Mouse (Mus musculus): ENCODE measurements at regions not wholly inside any gene's neighbourhood (a gene's known extent, or its start where the extent isn't known, plus 50 kb on each side); places are given as distances from the start of the nearest gene placed in this dataset.

DNA sequence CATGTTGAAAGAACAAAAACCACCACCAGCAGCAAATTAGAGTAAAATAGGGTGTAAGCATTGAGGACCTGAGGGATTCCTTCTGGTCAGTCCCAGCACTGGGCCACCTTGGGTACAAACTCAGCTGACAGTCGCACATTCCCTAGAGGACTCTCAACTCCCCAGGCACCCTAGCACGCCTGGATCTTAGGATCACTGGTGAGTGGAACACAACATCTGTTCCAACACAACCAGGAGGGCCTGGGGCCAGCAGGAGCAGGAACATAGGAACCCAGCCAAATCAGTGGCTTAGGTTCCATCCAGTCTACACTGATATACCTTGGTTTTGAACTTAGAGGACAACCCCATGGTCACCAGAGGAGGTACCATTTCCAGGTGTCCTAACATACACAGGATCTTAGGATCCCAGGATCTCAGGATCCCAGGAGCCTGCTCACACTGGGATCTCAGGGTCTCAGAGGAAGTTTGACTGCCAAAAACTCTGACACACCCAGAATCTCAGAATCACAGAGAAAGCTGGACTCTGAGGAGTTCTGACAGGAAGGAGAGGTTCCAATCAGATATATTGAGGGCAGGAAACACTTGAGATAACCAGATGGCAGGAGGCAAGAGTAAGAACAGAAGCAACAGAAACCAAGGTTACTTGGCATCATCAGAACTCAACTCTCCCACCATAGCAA is 171.7 kb upstream of the Marcks start:
- Histone ChIP-seq H3K36me3 (no peaks in the 10 kb centered on the region), H3K4me1 (replicated peaks) (no peaks in the 10 kb centered on the region), H3K4me3 (no peak overlapping the region), H3K9me3 (replicated peaks) (no peaks in the 10 kb centered on the region), H3K9ac (no peak overlapping the region), H3K27me3 (no peaks in the 10 kb centered on the region), H3K4me2 (no peak overlapping the region), H3K27ac (no peak overlapping the region)
- 93% methylated on average over 2 of the region's 2 CpGs for WGBS
- ATAC-seq (replicated peaks; ENCODE audit: insufficient number of reproducible peaks, insufficient read depth, low FRiP score, low read depth), result no peak

DNA sequence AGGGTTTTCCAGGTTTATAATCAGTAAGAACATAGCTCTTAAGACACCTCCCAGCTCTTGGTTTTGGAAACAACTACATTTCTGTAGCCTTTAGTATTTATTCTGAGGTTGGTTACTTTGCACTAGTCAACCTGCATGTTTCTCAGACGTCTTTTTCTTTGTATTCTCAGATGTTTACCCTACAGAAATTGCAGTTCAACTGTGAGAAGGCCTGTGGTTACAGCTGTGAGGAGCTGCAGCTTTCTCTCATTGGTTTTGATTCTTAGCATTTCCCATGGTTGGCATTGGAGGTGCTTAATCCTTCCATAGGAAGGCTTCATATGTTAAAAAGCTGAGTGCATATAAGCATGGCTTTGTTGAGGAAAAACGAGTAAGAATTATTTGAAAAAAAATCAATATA is 165.9 kb upstream of the Marcks start:
- no peak overlapping the region for H3K9ac ChIP-seq
- no peaks in the 10 kb centered on the region for H3K9me3 ChIP-seq (replicated peaks)
- no peak overlapping the region for H3K4me3 ChIP-seq
- no peaks in the 10 kb centered on the region; the same call in 1 of the 2 replicates for H3K4me1 ChIP-seq (replicated peaks)
- no peaks in the 10 kb centered on the region for H3K27me3 ChIP-seq
- no peaks in the 10 kb centered on the region for H3K36me3 ChIP-seq
- WGBS, result 40% methylated on average over 2 of the region's 2 CpGs
- no peak overlapping the region for H3K27ac ChIP-seq
- H3K4me2 ChIP-seq, result no peak overlapping the region
- ATAC-seq (replicated peaks; ENCODE audit: insufficient number of reproducible peaks, insufficient read depth, low FRiP score, low read depth), result no peak

DNA sequence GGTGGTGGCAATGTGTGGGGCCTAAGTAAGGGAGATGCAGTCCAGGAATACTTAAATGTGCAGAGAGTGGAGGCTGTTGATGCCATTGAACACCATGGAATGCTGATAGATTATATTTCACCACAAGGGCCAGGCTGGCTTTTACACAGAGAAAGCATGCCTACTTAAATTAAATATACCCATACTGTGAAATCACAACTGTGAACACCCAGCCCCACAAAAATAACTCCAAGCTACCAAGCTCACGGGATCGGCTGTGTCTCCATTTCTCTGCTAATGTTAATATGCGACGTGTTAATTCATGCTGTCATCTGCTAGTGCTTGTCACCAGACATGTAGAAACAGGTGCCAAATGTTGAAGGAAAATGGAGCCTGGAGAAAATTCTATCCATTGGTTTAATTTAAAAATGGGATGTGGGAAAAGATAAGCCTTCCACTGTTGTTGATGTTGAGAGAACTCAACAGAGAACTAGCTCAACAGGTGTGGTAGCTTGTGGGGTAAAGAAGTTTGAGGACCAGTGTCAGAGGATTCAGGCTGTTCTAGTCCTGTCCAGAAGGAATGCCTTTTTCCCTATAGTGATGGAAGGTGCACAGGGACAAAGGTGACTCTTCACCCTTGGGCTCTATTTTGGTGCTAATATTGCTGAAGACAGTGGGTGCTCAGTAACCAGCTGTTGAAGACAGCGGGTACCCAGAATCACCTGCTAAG is 161.6 kb upstream of the Marcks start:
- no peak overlapping the region for H3K27ac ChIP-seq
- no peak overlapping the region for H3K4me3 ChIP-seq
- H3K9ac ChIP-seq, result no peak overlapping the region
- no peaks in the 10 kb centered on the region; the same call in 1 of the 2 replicates for H3K4me1 ChIP-seq (replicated peaks)
- WGBS, result 48% methylated on average over 5 of the region's 5 CpGs
- H3K36me3 ChIP-seq, result no peaks in the 10 kb centered on the region
- H3K4me2 ChIP-seq, result no peak overlapping the region
- ATAC-seq (replicated peaks; ENCODE audit: insufficient number of reproducible peaks, insufficient read depth, low FRiP score, low read depth), result no peak
- no peaks in the 10 kb centered on the region for H3K27me3 ChIP-seq
- H3K9me3 ChIP-seq (replicated peaks), result no peaks in the 10 kb centered on the region

DNA sequence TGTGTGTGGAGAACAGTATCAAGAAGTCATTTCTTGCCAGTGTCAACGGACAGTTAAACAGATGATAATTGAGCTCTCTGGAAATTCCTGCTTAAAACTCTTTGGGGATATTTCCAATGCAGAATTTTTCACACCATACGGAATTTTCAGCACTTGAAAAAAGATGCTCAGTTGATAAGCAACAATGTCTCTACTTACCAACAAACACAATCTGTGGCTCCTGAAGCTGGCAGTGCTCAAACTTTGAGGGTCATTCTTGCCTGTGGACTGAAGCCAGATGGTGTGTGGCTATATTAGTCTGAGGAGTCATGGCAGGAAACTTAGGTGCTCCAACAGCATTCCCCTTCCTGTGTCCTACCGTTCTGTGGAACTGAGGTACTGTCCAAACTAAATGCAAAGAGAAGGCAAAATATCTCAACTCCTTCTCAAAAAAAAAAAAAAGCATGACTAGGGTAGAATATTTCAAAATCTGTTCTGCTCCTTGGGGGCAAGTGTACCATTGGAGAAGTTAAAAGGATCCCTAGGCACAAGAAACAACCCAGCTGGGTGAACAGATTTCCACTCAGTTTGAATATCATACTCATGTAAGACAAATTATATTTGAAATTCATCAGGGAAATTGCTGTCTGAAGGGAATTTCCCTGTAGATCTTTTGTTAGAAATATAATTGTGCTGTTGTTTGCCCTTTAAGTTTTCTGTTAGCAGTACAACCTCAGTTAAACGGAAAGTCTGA is 160.1 kb upstream of the Marcks start:
- H3K4me1 ChIP-seq (replicated peaks), result no peaks in the 10 kb centered on the region; the same call in 1 of the 2 replicates
- ATAC-seq (replicated peaks; ENCODE audit: insufficient number of reproducible peaks, insufficient read depth, low FRiP score, low read depth), result no peak
- no peak overlapping the region for H3K4me2 ChIP-seq
- 65% methylated on average over 4 of the region's 4 CpGs for WGBS
- H3K36me3 ChIP-seq, result no peaks in the 10 kb centered on the region
- H3K27ac ChIP-seq, result no peak overlapping the region
- no peak overlapping the region for H3K4me3 ChIP-seq
- H3K9me3 ChIP-seq (replicated peaks), result no peaks in the 10 kb centered on the region
- no peaks in the 10 kb centered on the region for H3K27me3 ChIP-seq
- no peak overlapping the region for H3K9ac ChIP-seq

DNA sequence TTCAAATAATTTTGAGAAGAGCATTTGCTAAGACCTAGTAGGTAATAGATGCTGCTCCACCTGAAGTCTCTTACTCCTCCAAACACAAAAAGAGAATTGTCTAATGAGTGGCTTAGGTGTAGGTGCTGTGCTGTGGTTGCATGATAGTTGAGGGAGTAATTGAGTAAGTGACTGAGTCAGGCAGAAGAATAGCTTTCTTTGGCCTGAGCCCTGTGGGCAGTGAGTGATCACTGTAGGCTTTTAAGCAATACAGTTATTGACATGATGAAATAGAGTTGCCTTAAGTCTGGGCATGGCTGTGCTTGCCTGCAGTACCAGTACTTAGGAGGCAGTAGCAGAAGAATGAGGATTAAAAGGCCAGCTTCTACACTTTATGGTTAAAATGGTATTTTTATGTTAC is 155.5 kb upstream of the Marcks start:
- H3K36me3 ChIP-seq, result no peaks in the 10 kb centered on the region
- H3K4me1 ChIP-seq (replicated peaks), result no peaks in the 10 kb centered on the region
- no peak overlapping the region for H3K27ac ChIP-seq
- no peak overlapping the region for H3K4me3 ChIP-seq
- no peaks in the 10 kb centered on the region for H3K9me3 ChIP-seq (replicated peaks)
- H3K4me2 ChIP-seq, result no peak overlapping the region
- H3K27me3 ChIP-seq, result no peaks in the 10 kb centered on the region
- no peak for ATAC-seq (replicated peaks; ENCODE audit: insufficient number of reproducible peaks, insufficient read depth, low FRiP score, low read depth)
- H3K9ac ChIP-seq, result no peak overlapping the region

DNA sequence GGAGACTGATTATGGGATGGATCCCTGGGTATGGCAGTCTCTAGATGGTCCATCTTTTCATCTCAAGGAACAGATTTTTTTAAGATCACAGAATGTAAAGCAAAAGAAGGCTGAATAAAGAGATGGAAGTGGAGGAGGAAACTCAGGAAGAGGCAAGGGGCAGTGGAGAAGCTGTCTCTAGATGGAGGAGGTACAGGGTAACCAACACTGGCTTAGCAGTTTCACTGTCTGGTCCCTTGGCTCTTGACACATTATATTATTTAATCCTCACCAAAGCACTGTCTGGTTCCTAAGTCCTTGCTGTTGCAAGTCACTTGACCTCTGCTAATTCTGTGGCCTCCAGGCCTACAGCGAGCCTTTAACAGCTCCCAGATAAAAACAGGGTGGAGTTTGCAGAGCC is 154.6 kb upstream of the Marcks start:
- no peaks in the 10 kb centered on the region for H3K27me3 ChIP-seq
- no peak overlapping the region for H3K4me2 ChIP-seq
- no peak overlapping the region for H3K9ac ChIP-seq
- 33% methylated on average over 1 of the region's 1 CpGs for WGBS
- ATAC-seq (replicated peaks; ENCODE audit: insufficient number of reproducible peaks, insufficient read depth, low FRiP score, low read depth), result no peak
- H3K27ac ChIP-seq, result no peak overlapping the region
- no peaks in the 10 kb centered on the region for H3K9me3 ChIP-seq (replicated peaks)
- H3K36me3 ChIP-seq, result no peaks in the 10 kb centered on the region
- H3K4me3 ChIP-seq, result no peak overlapping the region
- no peaks in the 10 kb centered on the region for H3K4me1 ChIP-seq (replicated peaks)

DNA sequence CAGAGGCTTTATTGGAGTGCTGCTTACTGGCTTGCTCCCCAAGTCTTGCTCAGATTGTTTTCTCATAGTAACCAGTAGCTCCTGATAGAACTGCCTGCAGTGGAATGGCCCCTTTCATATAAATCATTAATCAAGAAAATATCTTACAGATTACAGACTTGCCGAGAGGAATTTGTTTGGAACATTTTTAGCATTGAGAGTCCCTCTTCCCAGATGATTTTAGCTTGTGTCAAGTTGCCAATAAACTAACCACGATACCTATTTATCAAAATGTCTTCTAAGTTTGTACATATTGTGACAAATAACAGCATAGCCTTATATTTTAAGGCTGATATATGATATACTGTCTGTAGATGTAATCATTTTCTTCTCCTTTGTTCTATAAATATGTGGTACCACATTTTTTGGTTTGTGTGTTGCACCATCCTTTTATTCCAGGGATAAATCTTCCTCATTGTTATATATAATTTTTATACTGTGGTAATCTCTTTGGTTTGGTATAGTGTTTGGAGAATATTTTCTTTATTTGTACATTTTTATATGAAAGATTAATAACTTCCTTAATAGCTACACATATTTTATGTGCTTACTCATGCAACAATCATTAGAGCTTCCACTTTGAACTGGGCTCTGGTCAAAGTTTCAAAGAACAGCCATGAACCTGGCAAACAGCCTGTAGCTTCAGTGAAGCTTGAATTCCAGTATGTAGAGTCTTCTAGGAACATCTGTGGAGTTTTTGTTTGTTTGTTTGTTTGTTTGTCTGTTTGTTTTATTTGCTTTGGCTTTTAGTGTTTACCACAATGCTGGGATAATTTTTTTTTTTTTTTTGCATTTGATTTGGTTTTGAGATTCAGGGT is 153.1 kb upstream of the Marcks start:
- H3K27me3 ChIP-seq, result no peaks in the 10 kb centered on the region
- no peaks in the 10 kb centered on the region for H3K9me3 ChIP-seq (replicated peaks)
- ATAC-seq (replicated peaks; ENCODE audit: insufficient number of reproducible peaks, insufficient read depth, low FRiP score, low read depth), result no peak
- H3K27ac ChIP-seq, result no peak overlapping the region
- 84% methylated on average over 2 of the region's 2 CpGs for whole genome bisulfite sequencing
- H3K4me1 ChIP-seq (replicated peaks), result no peaks in the 10 kb centered on the region
- no peak overlapping the region for H3K4me2 ChIP-seq
- no peaks in the 10 kb centered on the region for H3K36me3 ChIP-seq
- no peak overlapping the region for H3K4me3 ChIP-seq
- no peak overlapping the region for H3K9ac ChIP-seq

DNA sequence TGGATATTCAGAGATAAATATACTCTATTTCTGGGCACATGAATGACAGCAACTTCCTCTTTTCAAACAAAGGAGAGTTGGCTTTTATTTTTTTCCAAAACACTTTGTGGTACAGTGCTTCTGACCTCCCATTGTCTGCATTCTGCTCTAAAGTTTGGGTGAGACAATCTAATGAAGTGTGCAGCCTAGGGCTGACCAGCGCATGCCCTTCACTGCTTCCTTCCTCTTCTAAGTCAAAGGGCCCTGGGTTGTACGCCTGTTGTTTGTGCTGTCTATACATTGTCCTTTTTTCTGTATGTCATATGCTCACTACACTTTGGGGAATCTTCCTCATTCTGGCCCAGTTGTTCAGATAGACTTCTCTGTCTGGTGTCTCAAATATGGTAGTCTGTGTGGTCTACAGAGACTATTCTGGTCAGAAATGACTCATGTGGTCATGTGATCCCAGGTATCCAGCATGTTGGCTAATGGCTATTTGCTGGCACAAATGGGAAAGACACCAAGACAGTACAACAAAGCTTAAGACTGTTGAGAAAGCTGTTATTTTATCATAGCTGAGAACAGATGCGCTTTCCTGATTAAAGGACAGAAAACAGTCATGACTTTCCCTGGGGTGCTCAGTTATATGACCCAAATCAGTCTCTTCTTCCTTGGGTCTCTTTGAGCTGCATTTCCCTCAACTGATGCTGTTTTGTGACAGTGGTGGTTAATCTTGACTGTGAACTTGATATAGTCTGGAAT is 151.4 kb upstream of the Marcks start:
- Histone ChIP-seq H3K27ac (0 out of 2 replicates have a peak overlapping the region, but pooled peaks have one; percentile 26), H3K4me3 (no peak overlapping the region), H3K9me3 (replicated peaks) (no peaks in the 10 kb centered on the region), H3K9ac (no peak overlapping the region), H3K4me1 (replicated peaks) (no peaks in the 10 kb centered on the region), H3K4me2 (no peak overlapping the region), H3K36me3 (no peaks in the 10 kb centered on the region), H3K27me3 (no peaks in the 10 kb centered on the region)
- WGBS, result 75% methylated on average over 3 of the region's 3 CpGs
- peak; percentile 43; the same call in 1 of the 2 replicates for ATAC-seq (replicated peaks; ENCODE audit: insufficient number of reproducible peaks, insufficient read depth, low FRiP score, low read depth)

DNA sequence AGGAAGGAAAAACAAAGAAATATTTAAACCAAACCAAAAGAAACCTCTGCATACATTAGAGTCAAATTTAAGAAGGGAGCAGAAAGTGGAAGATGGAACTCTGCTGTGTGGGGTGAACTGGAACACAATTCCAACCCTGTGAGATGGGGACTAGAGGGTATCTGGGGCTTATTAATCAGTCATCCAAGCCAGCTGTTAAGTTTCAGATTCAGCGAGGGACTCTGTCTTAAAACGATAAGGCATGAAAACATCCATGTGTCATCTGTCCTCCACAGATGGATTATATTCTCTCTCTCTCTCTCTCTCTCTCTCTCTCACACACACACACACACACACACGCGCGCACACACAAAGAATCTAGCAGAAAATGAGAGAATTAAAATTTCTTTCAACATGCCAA is 147.6 kb upstream of the Marcks start:
- Histone ChIP-seq H3K36me3 (no peaks in the 10 kb centered on the region), H3K4me2 (no peak overlapping the region), H3K27ac (no peak overlapping the region), H3K4me3 (no peak overlapping the region), H3K27me3 (no peaks in the 10 kb centered on the region), H3K9me3 (replicated peaks) (no peaks in the 10 kb centered on the region), H3K4me1 (replicated peaks) (no peaks in the 10 kb centered on the region), H3K9ac (no peak overlapping the region)
- WGBS, result 75% methylated on average over 5 of the region's 5 CpGs
- ATAC-seq (replicated peaks; ENCODE audit: insufficient number of reproducible peaks, insufficient read depth, low FRiP score, low read depth), result no peak

DNA sequence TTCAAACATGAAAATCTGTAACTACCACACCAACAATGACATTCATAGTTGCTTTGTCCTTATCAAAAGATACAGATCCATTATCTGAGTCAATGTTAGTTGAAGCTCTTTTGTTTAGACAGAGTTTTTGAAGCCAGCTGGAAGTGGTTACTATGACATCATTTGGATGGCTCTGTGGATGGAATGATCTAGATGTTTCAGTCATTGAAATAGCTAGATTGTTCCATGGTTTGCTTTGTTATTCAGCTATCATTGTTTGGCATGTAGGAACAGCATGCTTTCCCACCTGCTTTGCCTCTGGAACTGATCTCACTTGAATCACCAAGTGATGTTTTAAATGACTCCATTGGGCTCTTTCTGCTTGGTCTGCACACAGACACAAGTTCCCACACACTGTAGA is 144.2 kb upstream of the Marcks start:
- H3K4me2 ChIP-seq, result no peak overlapping the region
- no peak overlapping the region for H3K9ac ChIP-seq
- H3K27ac ChIP-seq, result no peak overlapping the region
- H3K4me3 ChIP-seq, result no peak overlapping the region
- H3K4me1 ChIP-seq (replicated peaks), result peaks cover 5% of the 10 kb centered on the region
- no peak for ATAC-seq (replicated peaks; ENCODE audit: insufficient number of reproducible peaks, insufficient read depth, low FRiP score, low read depth)
- no peaks in the 10 kb centered on the region for H3K9me3 ChIP-seq (replicated peaks)
- no peaks in the 10 kb centered on the region for H3K27me3 ChIP-seq
- H3K36me3 ChIP-seq, result no peaks in the 10 kb centered on the region
